Mouse (Mus musculus) macrophage (primary cell): Measurements from ENCODE around the gene March8. TPM values are rescaled to one million over a fixed set of nuclear protein-coding genes. Genes with fewer than 3 reads are reported as not detected.
A peak's percentile ranks its signal among the peaks of the same experiment; 100 is the strongest.

Source experiments
- H3K27ac ChIP-seq: fragments of 350-480 bp; formaldehyde crosslinking; 2 replicates; pipeline ENCODE4 v1.9.0; 2021
- H3K36me3 ChIP-seq: fragments of 350-480 bp; formaldehyde crosslinking; 2 replicates; pipeline ENCODE4 v1.9.0; 2021; ENCODE audit errors: inconsistent target
- H3K4me3 ChIP-seq: fragments of 350-480 bp; formaldehyde crosslinking; 2 replicates; pipeline ENCODE4 v1.9.0; 2021; ENCODE audit errors: inconsistent target
- H3K79me2 ChIP-seq: fragments of 350-480 bp; formaldehyde crosslinking; 2 replicates; pipeline ENCODE4 v1.9.0; 2021; ENCODE audit errors: inconsistent target
- WGBS: methylation state at CpG from one replicate; pipeline ENCODE4 v1.1.7; 2026; ENCODE audit warnings: inconsistent platforms; ENCODE audit not compliant: missing documents; 5-methylcytosine and 5-hydroxymethylcytosine counted together
- polyA plus RNA-seq: library from polyadenylated mRNA; stranded (reverse); fragments of 250-400 nt; gene quantifications from 3 replicates; pipeline ENCODE4 v1.2.4, GENCODE M21; 2018; ENCODE audit warnings: inconsistent platforms

The March8 gene
- polyA plus RNA-seq, 1 experiment from 2014 or later = 63.6 TPM

DNA sequence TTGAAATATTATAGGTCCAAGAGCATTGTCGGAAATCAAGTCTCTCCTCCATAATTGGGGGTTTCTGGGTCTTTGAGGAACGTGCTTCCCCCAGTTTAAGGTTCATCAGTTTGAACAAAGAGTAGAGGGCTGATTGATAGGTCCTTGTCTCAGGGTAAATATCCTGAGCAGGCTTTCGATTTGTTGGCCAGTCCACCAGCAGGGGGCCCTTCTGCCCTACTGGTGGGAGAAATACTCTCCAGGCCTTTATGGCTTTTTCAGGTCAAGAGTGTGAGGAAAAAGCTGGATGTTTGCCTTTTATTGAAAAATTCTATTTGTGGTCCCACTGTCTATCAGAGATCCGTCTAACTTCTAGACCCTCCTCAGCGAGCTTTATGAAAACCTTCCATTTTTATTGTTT, 90.5 kb downstream of the March8 start:
- Histone ChIP-seq H3K4me3 (no peak overlapping the region), H3K36me3 (no peaks in the 10 kb centered on the region), H3K27ac (no peak overlapping the region), H3K79me2 (no peaks in the 10 kb centered on the region)
- WGBS = 51% methylated on average over 5 of the region's 5 CpGs

DNA sequence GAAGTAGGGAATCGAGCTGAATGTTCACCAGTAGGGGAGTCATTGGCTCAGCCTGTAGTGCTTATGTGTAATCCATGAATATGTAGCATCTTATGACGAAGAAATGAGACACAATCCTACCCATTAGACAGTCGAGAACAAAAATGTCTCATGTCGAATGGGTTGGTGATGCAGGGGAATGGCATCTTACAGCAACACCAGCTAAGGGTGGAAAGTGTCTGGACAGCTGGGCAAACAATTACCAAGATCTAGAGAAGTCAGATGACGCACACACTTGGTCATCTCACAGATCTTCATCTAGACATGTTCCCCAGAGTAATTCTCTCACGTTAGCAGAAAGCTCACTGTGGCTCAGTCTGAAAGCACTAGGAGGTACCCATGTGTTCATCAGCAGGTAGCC, 101.0 kb downstream of the March8 start:
- Histone ChIP-seq H3K27ac (no peak overlapping the region), H3K79me2 (no peaks in the 10 kb centered on the region), H3K36me3 (no peaks in the 10 kb centered on the region), H3K4me3 (no peak overlapping the region)
- WGBS = 83% methylated on average over 6 of the region's 6 CpGs

DNA sequence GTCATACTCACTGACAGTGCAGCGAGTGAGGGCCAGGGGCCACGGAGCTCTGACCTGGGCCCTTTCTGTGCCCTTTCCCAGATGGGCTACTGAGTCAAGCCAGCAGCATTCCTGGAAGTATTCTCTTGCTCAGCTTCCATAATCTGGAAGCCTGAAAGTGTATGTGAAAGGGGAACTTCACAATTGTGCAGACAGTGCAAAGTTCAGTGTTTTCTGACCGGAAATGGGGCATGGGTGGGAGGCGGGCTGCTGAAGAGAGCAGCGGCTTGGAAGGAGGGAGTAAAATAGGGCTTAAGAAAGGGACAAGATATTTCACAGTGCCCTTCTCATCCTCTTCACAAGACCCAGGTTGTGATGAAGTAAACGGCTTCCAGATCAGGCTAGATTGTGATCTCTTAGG, 101.7 kb downstream of the March8 start:
- Histone ChIP-seq H3K4me3 (no peak overlapping the region), H3K36me3 (no peaks in the 10 kb centered on the region), H3K79me2 (no peaks in the 10 kb centered on the region), H3K27ac (no peak overlapping the region)
- 69% methylated on average over 6 of the region's 6 CpGs for WGBS

- Histone ChIP-seq H3K36me3 (no peaks in the 10 kb centered on the region), H3K79me2 (no peaks in the 10 kb centered on the region), H3K27ac (no peak overlapping the region), H3K4me3 (no peak overlapping the region)
- WGBS = 84% methylated on average over 4 of the region's 4 CpGs
These were observed 102.6 kb downstream of the March8 start for GRCm38 (mm10) chr6:116440447-116440846.

DNA sequence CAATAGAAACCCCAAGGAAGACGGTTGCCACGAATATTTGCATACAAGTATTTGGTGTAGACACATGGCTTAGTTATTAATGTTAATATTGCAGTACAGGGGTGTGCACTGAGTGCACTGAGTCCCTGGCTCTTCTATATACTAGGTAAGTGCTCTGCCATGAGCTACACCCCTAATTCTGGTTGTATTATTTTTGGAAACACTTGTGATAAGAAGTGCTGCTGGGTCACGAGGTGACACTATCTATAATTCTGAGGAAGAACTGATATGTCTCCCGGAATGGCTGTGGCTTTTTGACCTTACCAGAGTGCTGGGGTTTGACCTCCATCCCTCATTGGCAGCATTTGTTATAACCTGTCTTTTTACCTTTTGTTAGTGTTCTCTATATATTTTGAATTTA, 103.0 kb downstream of the March8 start:
- H3K79me2 ChIP-seq = no peaks in the 10 kb centered on the region
- no peak overlapping the region for H3K4me3 ChIP-seq
- no peaks in the 10 kb centered on the region for H3K36me3 ChIP-seq
- WGBS = 94% methylated on average over 4 of the region's 4 CpGs
- no peak overlapping the region for H3K27ac ChIP-seq

GRCm38 (mm10) chr6:116455781-116456180, 118.0 kb downstream of the March8 start:
- WGBS = 8% methylated on average over 4 of the region's 4 CpGs
- Histone ChIP-seq H3K79me2 (no peaks in the 10 kb centered on the region), H3K4me3 (no peak overlapping the region), H3K27ac (peak overlapping the region; percentile 70), H3K36me3 (no peaks in the 10 kb centered on the region)

GRCm38 (mm10) chr6:116456482-116456881, 118.7 kb downstream of the March8 start:
- WGBS = 67% methylated on average over 1 of the region's 1 CpGs
- no peaks in the 10 kb centered on the region for H3K79me2 ChIP-seq
- peak overlapping the region; percentile 70 for H3K27ac ChIP-seq
- no peak overlapping the region for H3K4me3 ChIP-seq
- H3K36me3 ChIP-seq = no peaks in the 10 kb centered on the region

- no peaks in the 10 kb centered on the region for H3K79me2 ChIP-seq
- WGBS = 16% methylated on average over 4 of the region's 4 CpGs
- H3K27ac ChIP-seq = 0 out of 2 replicates have a peak overlapping the region, but pooled peaks have one; percentile 24
- H3K4me3 ChIP-seq = no peak overlapping the region
- no peaks in the 10 kb centered on the region for H3K36me3 ChIP-seq
These were observed 120.9 kb downstream of the March8 start for GRCm38 (mm10) chr6:116458728-116459127.

Other genes with a start within 250 kb of the March8 start
- gene Tmcc1, start 144.5 kb upstream of the March8 start, polyA plus RNA-seq = 8.9 to 13.1 TPM (median 11.1 TPM) in 3 replicates
- 58.8 to 120 TPM (median 104 TPM) in 3 replicates for gene Washc2, start 130.0 kb upstream of the March8 start, polyA plus RNA-seq
- gene Zfand4, start 73.8 kb upstream of the March8 start, polyA plus RNA-seq = 1.9 to 2.8 TPM (median 2.6 TPM) in 3 replicates
- 0.45 to 1.1 TPM (median 0.86 TPM) in 3 replicates for gene Alox5, start 123.2 kb downstream of the March8 start, polyA plus RNA-seq
- not detected in 3 replicates for gene Olfr211, start 151.1 kb downstream of the March8 start, polyA plus RNA-seq
- gene Olfr212, start 168.5 kb downstream of the March8 start, polyA plus RNA-seq = not detected in 3 replicates
- gene Olfr213, start 200.4 kb downstream of the March8 start, polyA plus RNA-seq = not detected in 3 replicates
- gene Gm5580, start 213.1 kb downstream of the March8 start, polyA plus RNA-seq = 0.33 TPM in 1 of 3 replicates, not detected in the others
- gene Olfr214, start 216.2 kb downstream of the March8 start, polyA plus RNA-seq = not detected in 3 replicates
- gene Olfr215, start 246.2 kb downstream of the March8 start, polyA plus RNA-seq = not detected in 3 replicates